In genomic region chr7:16517198-16517597, GRCm38 (mm10) we compare ENCODE assay signal across 25 mouse cellular contexts. TPM values are rescaled to one million over a fixed set of nuclear protein-coding genes. Genes with fewer than 3 reads are reported as not detected.
DNase-seq lines count a peak whose midpoint lies in the region; ATAC-seq and TF ChIP-seq lines count a peak whose summit lies in the region.
"Had no signal": no experiment of that assay in that cellular context is flagged by ENCODE, and none has a peak within 500 bp of the region (broad histone marks: within the 10 kb centered on the region; RNA-seq: fewer than 3 reads in every experiment).

No protein-coding gene starts in this region.

- H3K4me2 ChIP-seq in heart, embryonic 12.5 days, result 0 out of 2 replicates have a peak overlapping the region, but pooled peaks have one; percentile 18
- no peak overlapping the region for H3K4me2 ChIP-seq in heart, embryonic 14.5 days (ENCODE audit: low read length)
- no peak overlapping the region for H3K4me2 ChIP-seq in heart, embryonic 16.5 days (ENCODE audit: low read depth, low read length)
- H3K4me2 ChIP-seq: embryonic facial prominence, embryonic 13.5 days; embryonic facial prominence, embryonic 15.5 days; forebrain, embryonic 12.5 days had no signal

- H3K9ac ChIP-seq in heart, embryonic 12.5 days, result peak overlapping the region; percentile 28; the same call in 1 of the 2 replicates
- H3K9ac ChIP-seq in heart, embryonic 14.5 days (ENCODE audit: low read length), result no peak overlapping the region
- H3K9ac ChIP-seq in heart, embryonic 16.5 days (ENCODE audit: low read length), result no peak overlapping the region
- H3K9ac ChIP-seq: embryonic facial prominence, embryonic 13.5 days; embryonic facial prominence, embryonic 15.5 days; forebrain, embryonic 12.5 days had no signal

- TF ChIP-seq POLR2A in testis, adult 2 months (IDR thresholded peaks at IDR 0.05; ENCODE audit: control insufficient read depth, low read depth, low read length), result no peak

- ATAC-seq in heart, embryonic 12.5 days (ENCODE audit: insufficient number of reproducible peaks, low FRiP score), result 0 out of 2 replicates have a peak, but pooled peaks have one; percentile 6
- ATAC-seq in heart, embryonic 14.5 days (ENCODE audit: insufficient number of reproducible peaks, insufficient read depth, low FRiP score, low read depth), result 0 out of 2 replicates have a peak, but pooled peaks have one; percentile 69
- ATAC-seq in heart, embryonic 16.5 days (replicated peaks; ENCODE audit: extremely low read depth, insufficient read depth, low FRiP score), result peak; percentile 75
- ATAC-seq: forebrain, embryonic 14.5 days had no signal

- no peaks in the 10 kb centered on the region for H3K9me3 ChIP-seq in heart, embryonic 12.5 days (replicated peaks)
- H3K9me3 ChIP-seq in heart, embryonic 14.5 days (ENCODE audit: control insufficient read depth, low read length), result no peaks in the 10 kb centered on the region
- no peaks in the 10 kb centered on the region for H3K9me3 ChIP-seq in heart, embryonic 16.5 days (replicated peaks; ENCODE audit: control insufficient read depth, low read length)
- H3K9me3 ChIP-seq: embryonic facial prominence, embryonic 13.5 days; embryonic facial prominence, embryonic 15.5 days; forebrain, embryonic 10.5 days; forebrain, embryonic 12.5 days had no signal

- peak overlapping the region; percentile 81 for H3K27ac ChIP-seq in heart, embryonic 12.5 days (ENCODE audit: poor library complexity, severe bottlenecking)
- peak overlapping the region; percentile 66 to 68 for H3K27ac ChIP-seq in heart, embryonic 14.5 days (replicated peaks in 1 of 2; ENCODE audit: control insufficient read depth in 1 of 2, insufficient read depth in 1 of 2, low read depth in 2 of 2, low read length in 2 of 2)
- H3K27ac ChIP-seq in heart, embryonic 16.5 days (ENCODE audit: low read length), result peak overlapping the region; percentile 74
- H3K27ac ChIP-seq in testis, adult 2 months (ENCODE audit: control insufficient read depth, insufficient read depth, low read depth, low read length), result no peak overlapping the region
- H3K27ac ChIP-seq: embryonic facial prominence, embryonic 13.5 days; embryonic facial prominence, embryonic 15.5 days; forebrain, embryonic 10.5 days; forebrain, embryonic 12.5 days had no signal

- H3K4me1 ChIP-seq in heart, embryonic 12.5 days (replicated peaks), result peaks cover 36% of the 10 kb centered on the region
- peaks cover 10 to 22% of the 10 kb centered on the region in 2 experiments for H3K4me1 ChIP-seq in heart, embryonic 14.5 days (ENCODE audit: control insufficient read depth in 2 of 2, insufficient read depth in 2 of 2, low read length in 2 of 2)
- H3K4me1 ChIP-seq in heart, embryonic 16.5 days (ENCODE audit: control insufficient read depth, insufficient read depth, low read length), result peaks cover 31% of the 10 kb centered on the region
- H3K4me1 ChIP-seq in testis, adult 2 months (ENCODE audit: control insufficient read depth, insufficient read depth, low read length), result no peaks in the 10 kb centered on the region
- H3K4me1 ChIP-seq: embryonic facial prominence, embryonic 13.5 days; embryonic facial prominence, embryonic 15.5 days; forebrain, embryonic 10.5 days; forebrain, embryonic 12.5 days had no signal

- H3K36me3 ChIP-seq in heart, embryonic 12.5 days, result peaks cover 18% of the 10 kb centered on the region
- H3K36me3 ChIP-seq in heart, embryonic 14.5 days (ENCODE audit: control insufficient read depth, insufficient read depth, low read length), result peaks cover 17% of the 10 kb centered on the region
- peaks cover 6% of the 10 kb centered on the region; the same call in 1 of the 2 replicates for H3K36me3 ChIP-seq in heart, embryonic 16.5 days (ENCODE audit: control insufficient read depth, insufficient read depth)
- H3K36me3 ChIP-seq in testis, adult 2 months (ENCODE audit: control insufficient read depth, insufficient read depth, low read length), result peaks cover 3% of the 10 kb centered on the region

- no peak for DNase-seq in heart, adult 9 months (ENCODE audit: low spot score in 2 of 2)
- DNase-seq in heart, adult 18-20 months, result no peak
- no peak for DNase-seq in heart, postnatal 36 days
- DNase-seq in testis, postnatal 10 days (ENCODE audit: low spot score), result no peak
- DNase-seq: adrenal gland, adult 2 months; adrenal gland, postnatal 10 days; adrenal gland, postnatal 25 days; cerebellum, adult 11 months; cerebellum, adult 18-20 months; cerebellum, adult 8-10 months; cerebellum, adult 9-11 months; cerebellum, postnatal 14 days; cerebellum, postnatal 36 days; embryo, embryonic 11 days had no signal

- no peak for TF ChIP-seq CTCF in testis, adult 2 months (IDR thresholded peaks at IDR 0.05; ENCODE audit: control insufficient read depth, insufficient read depth, insufficient replicate concordance, low read depth, low read length)

- no peaks in the 10 kb centered on the region for H3K27me3 ChIP-seq in heart, embryonic 12.5 days (replicated peaks)
- H3K27me3 ChIP-seq in heart, embryonic 14.5 days (ENCODE audit: control insufficient read depth, insufficient read depth, low read length), result no peaks in the 10 kb centered on the region
- no peaks in the 10 kb centered on the region for H3K27me3 ChIP-seq in heart, embryonic 16.5 days (ENCODE audit: control insufficient read depth, insufficient read depth, low read length)
- no peaks in the 10 kb centered on the region for H3K27me3 ChIP-seq in testis, adult 2 months (ENCODE audit: control insufficient read depth, insufficient read depth, low read length)
- H3K27me3 ChIP-seq: embryonic facial prominence, embryonic 13.5 days; embryonic facial prominence, embryonic 15.5 days; forebrain, embryonic 12.5 days had no signal

- H3K4me3 ChIP-seq in heart, embryonic 12.5 days, result no peak overlapping the region
- no peak overlapping the region for H3K4me3 ChIP-seq in heart, embryonic 14.5 days (ENCODE audit: control insufficient read depth in 1 of 2, insufficient read depth in 1 of 2, low read depth in 1 of 2, low read length in 2 of 2)
- no peak overlapping the region for H3K4me3 ChIP-seq in heart, embryonic 16.5 days (ENCODE audit: low read length)
- peak overlapping the region; percentile 28; the same call in 1 of the 2 replicates for H3K4me3 ChIP-seq in testis, adult 2 months (ENCODE audit: control insufficient read depth, low read depth, low read length)
- H3K4me3 ChIP-seq: embryonic facial prominence, embryonic 13.5 days; embryonic facial prominence, embryonic 15.5 days; erythroblast, embryonic 14.5 days; forebrain, embryonic 10.5 days; forebrain, embryonic 12.5 days had no signal

- intact Hi-C loops in heart, postnatal 36 days (cut with DNase I), result no loop called here

- WGBS in heart, embryonic 12.5 days, result 65% methylated on average over 5 of the region's 5 CpGs
- WGBS in heart, embryonic 14.5 days, result 37% methylated on average over 5 of the region's 5 CpGs
- 59% methylated on average over 5 of the region's 5 CpGs for WGBS in heart, embryonic 16.5 days

RNA-seq across cellular contexts. Expression of gene Npas1, which starts 39.7 kb away (rescaled TPM):
- 0.22 and 0.31 TPM in 2 replicates for polyA plus RNA-seq in heart, embryonic 12.5 days (2016; fragmentation: Nextera tagmentation; extraction: Ambion mirVana)
- polyA plus RNA-seq in heart, embryonic 14.5 days (2014; fragmentation: Nextera tagmentation; extraction: Ambion mirVana), result 0.20 TPM in 1 of 2 replicates, not detected in the other
- total RNA-seq in heart, adult 18-20 months (2021), result not detected
- polyA plus RNA-seq in heart, embryonic 16.5 days (2015; fragmentation: Nextera tagmentation; extraction: Ambion mirVana), result 0.49 and 0.59 TPM in 2 replicates
- not detected for total RNA-seq in heart, postnatal 36 days (2021)
- polyA plus RNA-seq in testis, adult 2 months (2012; rRNA removed), result 0.72 and 1.4 TPM in 2 replicates
- total RNA-seq: adrenal gland, adult 2 months; adrenal gland, postnatal 10 days; adrenal gland, postnatal 25 days; common myeloid progenitor, adult 5-6 weeks had no signal
- polyA plus RNA-seq: adrenal gland, adult 2 months; erythroblast, embryonic 14.5 days had no signal

Comparison
In these comparisons a context has a peak if more than half of its experiments do, and no peak if none do; other contexts are left out.
1. ATAC-seq: peak in every context shown above with its lines; median percentile 75 in heart, embryonic 16.5 days; 69 in heart, embryonic 14.5 days; 6 in heart, embryonic 12.5 days.